Mouse (Mus musculus) embryonic facial prominence, embryonic 14.5 days (tissue): Measurements from ENCODE around the gene Abcc1. TPM values are rescaled to one million over a fixed set of nuclear protein-coding genes. Genes with fewer than 3 reads are reported as not detected.

Source experiments
- ATAC-seq: fragments of 200-750 bp; cut with Nextera tagmentation; 2 replicates; pipeline ENCODE4 v1.8.0; 2017; ENCODE audit warnings: low read depth, moderate number of reproducible peaks, moderate TSS enrichment
- DNase-seq: peaks from one replicate; pipeline ENCODE4 v3.0.0-alpha.2; 2015; ENCODE audit warnings: low spot score
- H3K27ac ChIP-seq: fragments of 300-500 bp; sonication (generic); replicated peaks from 2 replicates; pipeline ENCODE4 v1.5.1; 2014; ENCODE audit warnings: low read depth, mild to moderate bottlenecking, low read length, moderate library complexity
- H3K27me3 ChIP-seq: fragments of 300-500 bp; sonication (generic); replicated peaks from 2 replicates; pipeline ENCODE4 v1.6.1; 2014; ENCODE audit warnings: low read length; ENCODE audit not compliant: control insufficient read depth, insufficient read depth
- H3K36me3 ChIP-seq: fragments of 300-500 bp; sonication (generic); 2 replicates; pipeline ENCODE4 v1.6.1; 2014; ENCODE audit warnings: low read length, mixed read lengths; ENCODE audit not compliant: control insufficient read depth, insufficient read depth
- H3K4me1 ChIP-seq: fragments of 300-500 bp; sonication (generic); 2 replicates; pipeline ENCODE4 v1.6.1; 2014; ENCODE audit warnings: antibody characterized with exemption, low read length; ENCODE audit not compliant: control insufficient read depth, insufficient read depth
- H3K4me2 ChIP-seq: fragments of 300-500 bp; sonication (generic); 2 replicates; pipeline ENCODE4 v1.6.1; 2014; ENCODE audit warnings: low read depth, mild to moderate bottlenecking, low read length, moderate library complexity, mixed read lengths
- H3K4me3 ChIP-seq: fragments of 300-500 bp; sonication (generic); 2 replicates; pipeline ENCODE4 v1.5.1; 2014; ENCODE audit warnings: low read depth, mild to moderate bottlenecking, low read length
- H3K9ac ChIP-seq: fragments of 300-500 bp; sonication (generic); 2 replicates; pipeline ENCODE4 v1.6.1; 2014; ENCODE audit warnings: low read depth, mild to moderate bottlenecking, low read length, moderate library complexity, mixed read lengths
- H3K9me3 ChIP-seq: fragments of 300-500 bp; sonication (generic); 2 replicates; pipeline ENCODE4 v1.6.1; 2016; ENCODE audit warnings: low read length; ENCODE audit not compliant: control insufficient read depth
- WGBS: fragments of 180-500 bp; shearing (Covaris S2); extraction: QIAGEN DNeasy Blood & Tissue Kit; methylation state at CpG from one replicate; pipeline ENCODE4 v1.1.7; 2014; 5-methylcytosine and 5-hydroxymethylcytosine counted together
- polyA plus RNA-seq: library from polyadenylated mRNA; unstranded; fragments of >200 nt; fragmentation: Nextera tagmentation; extraction: Ambion mirVana; gene quantifications from 2 replicates; pipeline ENCODE4 v1.2.1, GENCODE M21; 2014

Abcc1 gene
- polyA plus RNA-seq, 1 experiment from 2014 or later, result 10.4 TPM

DNA sequence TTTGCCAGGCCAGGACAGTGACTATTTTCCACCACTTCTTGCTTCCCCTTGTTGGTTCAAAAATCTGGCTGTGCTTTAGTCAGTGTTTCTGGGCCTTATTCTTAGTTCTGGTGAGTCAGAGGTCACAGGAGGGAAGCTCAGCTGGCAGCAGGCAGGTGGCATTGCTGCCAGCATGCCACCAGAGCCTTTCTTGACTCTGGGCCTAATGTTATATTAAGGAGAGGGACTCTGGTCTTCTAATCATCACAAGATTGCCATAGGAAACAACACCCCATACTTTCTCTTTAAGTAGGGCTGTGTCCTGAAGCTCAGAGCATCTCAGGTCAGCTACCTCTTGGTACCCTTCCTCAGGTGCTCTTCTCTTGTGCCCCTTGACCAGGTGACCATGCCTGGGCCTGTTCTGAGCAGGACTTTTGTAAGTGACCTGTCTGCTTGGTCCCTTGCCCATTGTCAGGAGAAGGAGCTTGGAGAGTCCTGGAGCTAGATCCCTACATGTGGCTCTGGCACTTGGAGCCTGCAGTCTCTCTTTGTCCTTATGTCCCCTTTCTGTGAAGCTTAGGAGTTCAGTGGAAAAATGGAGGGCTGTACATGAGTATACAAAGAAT, 19.8 kb downstream of the Abcc1 start:
- no peaks in the 10 kb centered on the region for H3K4me1 ChIP-seq
- H3K27me3 ChIP-seq, result no peaks in the 10 kb centered on the region
- DNase-seq (no peak), ATAC-seq (no peak; the same call in 1 of the 2 replicates)
- no peak overlapping the region for H3K4me3 ChIP-seq
- H3K9ac ChIP-seq, result no peak overlapping the region
- no peaks in the 10 kb centered on the region for H3K36me3 ChIP-seq
- no peaks in the 10 kb centered on the region for H3K9me3 ChIP-seq
- H3K27ac ChIP-seq, result no peak overlapping the region
- no peak overlapping the region for H3K4me2 ChIP-seq

DNA sequence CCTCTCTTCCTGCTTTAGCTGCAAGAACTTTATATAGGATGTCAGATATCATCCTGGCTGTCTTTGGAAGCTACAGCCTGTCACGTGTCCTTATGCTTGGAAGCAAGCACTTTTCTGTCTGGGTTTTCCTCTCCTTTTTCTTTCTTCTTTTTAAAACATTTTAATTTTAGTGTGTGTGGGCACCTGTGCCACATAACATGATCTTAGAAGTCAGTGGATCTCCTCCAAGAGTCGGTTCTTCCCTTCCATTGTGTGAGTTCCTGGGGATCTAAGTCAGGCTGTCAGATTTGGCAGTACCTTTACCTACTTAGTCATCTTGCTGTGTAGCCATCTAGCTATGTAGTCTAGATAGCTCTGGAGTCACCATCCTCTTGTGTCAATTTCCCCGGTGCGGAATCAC, 37.9 kb downstream of the Abcc1 start:
- WGBS, result 96% methylated on average over 4 of the region's 4 CpGs
- ATAC-seq (no peak), DNase-seq (no peak)
- Histone ChIP-seq H3K4me2 (no peak overlapping the region), H3K4me1 (no peaks in the 10 kb centered on the region), H3K27me3 (no peaks in the 10 kb centered on the region), H3K27ac (no peak overlapping the region), H3K4me3 (no peak overlapping the region), H3K9ac (no peak overlapping the region), H3K36me3 (0 out of 2 replicates have a peak, but pooled peaks cover 1% of the 10 kb centered on the region), H3K9me3 (no peaks in the 10 kb centered on the region)

DNA sequence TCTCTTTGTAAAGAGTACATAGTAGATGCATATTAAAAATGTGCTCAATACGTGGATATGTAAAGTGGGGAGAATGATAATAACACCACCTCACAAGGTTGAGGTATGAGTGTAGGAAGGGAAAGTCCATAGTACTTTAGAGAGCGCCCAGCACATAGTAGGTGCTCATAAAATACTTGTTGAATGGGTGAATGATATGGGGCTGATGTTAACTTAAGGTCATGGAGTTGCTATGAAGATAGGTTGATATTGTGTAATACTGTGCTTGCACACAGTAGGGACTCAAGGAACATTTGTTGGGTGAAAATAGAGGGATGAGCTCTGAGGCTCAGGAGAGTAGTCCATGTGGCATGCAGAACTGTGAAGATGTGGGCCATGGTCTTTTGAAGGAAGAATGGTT, 42.1 kb downstream of the Abcc1 start:
- Histone ChIP-seq H3K27ac (no peak overlapping the region), H3K9ac (no peak overlapping the region), H3K9me3 (no peaks in the 10 kb centered on the region), H3K27me3 (no peaks in the 10 kb centered on the region), H3K4me1 (no peaks in the 10 kb centered on the region), H3K36me3 (peaks cover 29% of the 10 kb centered on the region), H3K4me3 (no peak overlapping the region), H3K4me2 (no peak overlapping the region)
- no peak for ATAC-seq
- WGBS, result 94% methylated on average over 2 of the region's 2 CpGs
- DNase-seq, result no peak

DNA sequence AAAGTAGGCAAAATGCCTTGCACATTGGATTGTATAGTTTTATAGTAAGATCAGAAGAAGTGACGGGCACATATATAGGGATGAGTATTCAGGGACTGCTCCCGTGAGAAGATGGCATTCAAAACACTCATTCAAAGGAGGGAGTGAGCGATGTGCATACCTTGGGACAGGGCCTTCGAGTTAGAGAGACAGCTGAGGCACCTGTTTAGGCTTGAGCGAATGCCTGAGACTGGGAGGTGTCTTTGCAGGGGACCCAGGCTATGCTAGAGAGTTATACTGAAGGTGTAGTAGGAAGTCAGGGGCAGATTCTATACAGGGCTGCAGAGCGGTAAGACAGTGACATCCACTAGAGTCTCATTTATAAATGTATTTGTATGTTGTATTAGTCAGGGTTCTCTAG, 44.3 kb downstream of the Abcc1 start:
- Histone ChIP-seq H3K4me2 (no peak overlapping the region), H3K27ac (no peak overlapping the region), H3K9me3 (no peaks in the 10 kb centered on the region), H3K27me3 (no peaks in the 10 kb centered on the region), H3K4me1 (no peaks in the 10 kb centered on the region), H3K4me3 (no peak overlapping the region), H3K36me3 (peaks cover 29% of the 10 kb centered on the region), H3K9ac (no peak overlapping the region)
- 96% methylated on average over 6 of the region's 6 CpGs for WGBS
- DNase-seq (no peak), ATAC-seq (no peak)

DNA sequence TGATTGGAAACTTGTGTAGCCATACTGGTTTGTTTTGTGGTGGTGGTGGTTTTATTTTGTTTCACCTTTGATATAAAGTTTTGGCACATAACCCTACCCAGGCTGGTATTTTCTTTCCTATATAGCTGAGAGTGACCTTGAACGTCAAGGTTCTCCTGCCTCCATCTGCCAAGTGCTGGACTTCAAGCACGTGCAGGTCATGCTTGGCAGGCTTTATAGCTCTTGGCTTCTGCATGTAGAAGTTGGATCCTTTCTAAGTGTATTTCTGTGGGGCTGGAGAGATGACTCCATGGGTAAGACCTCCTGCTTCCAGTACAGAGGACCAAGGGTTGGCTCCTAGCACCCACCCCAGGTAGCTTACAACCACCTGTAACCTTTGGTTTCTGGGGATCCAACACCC, 47.8 kb downstream of the Abcc1 start:
- no peak for ATAC-seq
- Histone ChIP-seq H3K27me3 (no peaks in the 10 kb centered on the region), H3K27ac (no peak overlapping the region), H3K4me3 (no peak overlapping the region), H3K4me1 (no peaks in the 10 kb centered on the region), H3K9ac (no peak overlapping the region), H3K9me3 (no peaks in the 10 kb centered on the region), H3K36me3 (peaks cover 42% of the 10 kb centered on the region), H3K4me2 (no peak overlapping the region)
- 90% methylated on average over 2 of the region's 2 CpGs for WGBS
- DNase-seq, result no peak

DNA sequence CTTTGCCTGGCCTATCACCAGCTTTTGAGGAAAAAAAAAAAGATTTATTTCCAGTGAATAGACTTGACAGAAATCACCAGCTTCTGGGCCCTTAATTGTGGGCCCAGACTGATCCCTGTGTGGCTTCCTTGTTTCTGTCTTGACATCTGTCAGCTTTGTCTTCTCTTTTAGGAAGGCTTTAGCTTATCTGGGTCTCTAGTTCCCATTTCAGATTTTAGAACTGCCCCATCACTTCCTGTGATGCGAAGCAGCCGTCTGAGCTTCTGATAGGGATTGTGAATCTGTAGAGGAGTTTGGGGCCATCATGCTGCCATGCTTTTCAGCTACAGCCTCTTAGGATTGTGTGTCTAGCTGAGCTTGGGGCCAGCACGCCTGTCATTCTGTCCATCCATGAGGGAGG, 48.4 kb downstream of the Abcc1 start:
- Histone ChIP-seq H3K4me3 (no peak overlapping the region), H3K4me2 (no peak overlapping the region), H3K9ac (no peak overlapping the region), H3K36me3 (peaks cover 36% of the 10 kb centered on the region), H3K4me1 (no peaks in the 10 kb centered on the region), H3K9me3 (no peaks in the 10 kb centered on the region), H3K27me3 (no peaks in the 10 kb centered on the region), H3K27ac (no peak overlapping the region)
- 89% methylated on average over 3 of the region's 3 CpGs for WGBS
- no peak for ATAC-seq
- DNase-seq, result no peak

DNA sequence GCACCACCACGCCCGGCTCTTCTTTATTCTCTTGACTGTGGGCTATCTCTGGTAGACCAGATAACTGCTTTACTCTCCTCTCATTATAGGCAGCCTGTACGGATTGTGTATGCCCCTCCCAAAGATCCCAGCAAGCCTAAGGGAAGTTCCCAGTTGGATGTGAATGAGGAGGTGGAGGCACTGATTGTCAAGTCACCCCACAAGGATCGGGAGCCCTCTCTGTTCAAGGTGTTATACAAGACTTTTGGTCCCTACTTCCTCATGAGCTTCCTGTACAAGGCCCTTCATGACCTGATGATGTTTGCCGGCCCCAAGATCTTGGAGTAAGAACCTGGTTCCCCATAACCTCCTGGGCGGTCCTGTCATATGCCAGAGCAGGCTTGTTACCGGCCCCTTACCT, 49.3 kb downstream of the Abcc1 start:
- no peaks in the 10 kb centered on the region for H3K4me1 ChIP-seq
- no peak overlapping the region for H3K27ac ChIP-seq
- H3K4me3 ChIP-seq, result no peak overlapping the region
- H3K27me3 ChIP-seq, result no peaks in the 10 kb centered on the region
- no peak overlapping the region for H3K9ac ChIP-seq
- no peak for DNase-seq
- H3K4me2 ChIP-seq, result no peak overlapping the region
- ATAC-seq, result no peak
- H3K9me3 ChIP-seq, result no peaks in the 10 kb centered on the region
- 97% methylated on average over 7 of the region's 7 CpGs for WGBS
- H3K36me3 ChIP-seq, result peaks cover 30% of the 10 kb centered on the region

DNA sequence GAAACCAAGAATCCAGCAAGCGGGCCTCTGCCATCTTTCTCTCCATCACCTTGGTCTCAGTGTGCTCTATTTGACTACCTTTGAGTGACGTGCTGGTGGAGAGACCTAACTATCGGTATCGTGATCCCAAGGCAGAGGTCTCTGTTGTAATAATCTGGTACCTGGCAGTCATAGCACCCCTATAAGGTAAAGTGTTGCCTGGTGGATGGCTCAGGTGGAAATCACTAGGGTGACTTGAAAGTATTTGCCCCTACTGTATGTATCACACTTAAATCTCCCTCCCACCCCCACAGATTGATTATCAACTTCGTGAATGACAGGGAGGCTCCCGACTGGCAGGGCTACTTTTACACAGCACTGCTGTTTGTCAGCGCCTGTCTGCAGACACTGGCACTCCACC, 49.8 kb downstream of the Abcc1 start:
- Histone ChIP-seq H3K4me1 (no peaks in the 10 kb centered on the region), H3K9me3 (no peaks in the 10 kb centered on the region), H3K27ac (no peak overlapping the region), H3K9ac (no peak overlapping the region), H3K4me2 (no peak overlapping the region), H3K4me3 (no peak overlapping the region), H3K36me3 (peaks cover 30% of the 10 kb centered on the region), H3K27me3 (no peaks in the 10 kb centered on the region)
- no peak for DNase-seq
- 94% methylated on average over 7 of the region's 7 CpGs for WGBS
- no peak for ATAC-seq

DNA sequence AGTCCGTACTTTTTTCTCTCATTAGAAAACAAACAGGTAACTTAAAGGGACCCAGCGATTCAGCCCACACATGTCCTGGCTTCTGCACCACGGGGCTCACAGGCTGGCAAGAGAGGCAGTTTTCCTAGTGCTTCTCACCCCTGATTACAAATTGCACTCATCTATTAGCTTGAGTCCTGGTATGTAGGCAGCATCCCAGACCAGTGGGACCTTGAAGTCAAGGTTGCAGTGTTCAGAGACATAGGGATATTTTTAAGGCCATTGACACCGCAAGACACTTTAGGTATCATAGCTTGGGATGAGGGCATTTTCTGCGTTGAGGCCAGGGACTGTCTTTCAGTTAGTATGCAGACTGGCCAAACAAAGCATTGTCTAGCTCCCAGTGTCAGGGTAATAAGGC, 51.2 kb downstream of the Abcc1 start:
- no peak overlapping the region for H3K4me3 ChIP-seq
- no peak for ATAC-seq
- no peak for DNase-seq
- no peaks in the 10 kb centered on the region for H3K27me3 ChIP-seq
- peaks cover 18% of the 10 kb centered on the region for H3K36me3 ChIP-seq
- H3K4me1 ChIP-seq, result no peaks in the 10 kb centered on the region
- H3K27ac ChIP-seq, result no peak overlapping the region
- H3K9ac ChIP-seq, result no peak overlapping the region
- H3K4me2 ChIP-seq, result no peak overlapping the region
- H3K9me3 ChIP-seq, result no peaks in the 10 kb centered on the region
- WGBS, result 91% methylated on average over 5 of the region's 5 CpGs
